7 mouse cellular contexts compared by ENCODE assay signal in the genomic region with DNA sequence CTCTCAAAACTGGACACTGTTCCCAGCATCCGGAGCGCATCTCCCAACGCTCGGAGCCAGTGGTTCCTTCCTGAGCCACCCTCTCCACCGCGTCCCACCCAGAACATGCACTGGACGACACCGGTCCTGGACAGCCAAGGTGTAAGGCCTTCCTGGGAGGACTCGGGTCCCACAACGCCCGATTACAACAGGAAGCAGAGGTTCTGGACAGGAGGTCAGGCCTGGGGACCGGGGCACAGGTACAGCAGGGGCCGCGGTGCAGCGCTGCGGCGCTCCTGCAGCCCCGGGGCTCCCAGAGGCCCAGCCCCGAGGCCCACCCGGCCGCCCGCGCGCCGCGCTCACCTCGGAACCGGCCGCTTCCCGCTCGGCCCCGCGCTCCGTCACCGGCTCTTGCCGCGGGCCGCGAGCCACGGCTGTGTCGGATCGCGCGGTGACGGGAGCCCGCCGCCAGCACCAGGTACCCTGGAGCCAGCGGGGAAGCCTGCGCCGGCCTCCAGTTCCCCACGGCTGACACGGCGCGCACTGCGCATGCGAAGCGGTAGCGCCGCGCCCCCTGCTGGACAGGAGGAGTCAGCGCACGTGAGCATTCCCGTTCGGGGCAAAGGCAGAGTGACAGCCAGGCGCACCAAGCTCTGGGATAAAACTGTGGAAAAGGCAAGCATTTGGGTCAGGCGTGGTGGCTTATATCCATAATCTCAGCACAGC. TPM values are rescaled to one million over a fixed set of nuclear protein-coding genes. Genes with fewer than 3 reads are reported as not detected.
A peak's percentile ranks its signal among the peaks of the same experiment; 100 is the strongest.
DNase-seq lines count a peak whose midpoint lies in the region; ATAC-seq and TF ChIP-seq lines count a peak whose summit lies in the region.

Ext2 (minus strand) TSS at position 524 of the 705 bp plus-strand sequence.

- H3K4me2 ChIP-seq in embryonic facial prominence, embryonic 12.5 days (replicated peaks), result peak within 1 kb of the TSS; percentile 71
- peak within 1 kb of the TSS; percentile 70 for H3K4me2 ChIP-seq in limb, embryonic 12.5 days
- peak within 1 kb of the TSS; percentile 62 for H3K4me2 ChIP-seq in midbrain, embryonic 15.5 days

- WGBS in embryonic facial prominence, embryonic 12.5 days, result 1% methylated on average over 65 of the region's 66 CpGs
- WGBS in kidney, adult 2 months, result under 1% methylated on average over 66 of the region's 66 CpGs
- WGBS in limb, embryonic 12.5 days, result 1% methylated on average over 66 of the region's 66 CpGs
- under 1% methylated on average over 66 of the region's 66 CpGs for WGBS in midbrain, embryonic 15.5 days
- WGBS in spleen, adult 2 months, result 1% methylated on average over 65 of the region's 66 CpGs

- peaks cover 9% of the 10 kb centered on the region for H3K36me3 ChIP-seq in embryonic facial prominence, embryonic 12.5 days
- H3K36me3 ChIP-seq in kidney, adult 2 months (ENCODE audit: control insufficient read depth, insufficient read depth, low read length), result no peaks in the 10 kb centered on the region
- peaks cover 17% of the 10 kb centered on the region for H3K36me3 ChIP-seq in limb, embryonic 12.5 days
- no peaks in the 10 kb centered on the region for H3K36me3 ChIP-seq in midbrain, embryonic 15.5 days (replicated peaks)
- H3K36me3 ChIP-seq in spleen, adult 2 months (ENCODE audit: control insufficient read depth, insufficient read depth, low read length), result peaks cover 2% of the 10 kb centered on the region; the same call in 1 of the 2 replicates

- H3K27ac ChIP-seq in embryonic facial prominence, embryonic 12.5 days, result peak within 1 kb of the TSS; percentile 55
- H3K27ac ChIP-seq in kidney, adult 2 months (ENCODE audit: insufficient read depth, low read depth, low read length), result 0 out of 2 replicates have a peak within 1 kb of the TSS, but pooled peaks have one; percentile 5
- H3K27ac ChIP-seq in limb, embryonic 12.5 days, result peak within 1 kb of the TSS; percentile 66; the same call in 1 of the 2 replicates
- H3K27ac ChIP-seq in midbrain, embryonic 15.5 days, result peak within 1 kb of the TSS; percentile 69
- H3K27ac ChIP-seq in spleen, adult 2 months (ENCODE audit: insufficient read depth, low read length), result no peak within 1 kb of the TSS

- ATAC-seq in embryonic facial prominence, embryonic 12.5 days (ENCODE audit: insufficient number of reproducible peaks, insufficient read depth, low FRiP score, low TSS enrichment), result peak; percentile 87
- ATAC-seq in limb, embryonic 12.5 days (ENCODE audit: insufficient number of reproducible peaks, insufficient read depth, low FRiP score, low TSS enrichment, low read depth), result peak; percentile 88
- ATAC-seq in midbrain, embryonic 15.5 days (replicated peaks), result peak; percentile 94

- peak; percentile 94 for TF ChIP-seq CTCF in kidney, adult 2 months (conservative IDR thresholded peaks at IDR 0.05; ENCODE audit: insufficient read depth, insufficient read length, low read depth, low read length)
- TF ChIP-seq CTCF in spleen, adult 2 months (IDR thresholded peaks at IDR 0.05; ENCODE audit: extremely low read depth, insufficient read depth, insufficient read length, insufficient replicate concordance), result peak; percentile 99

- no peaks in the 10 kb centered on the region for H3K27me3 ChIP-seq in embryonic facial prominence, embryonic 12.5 days
- H3K27me3 ChIP-seq in kidney, adult 2 months (replicated peaks; ENCODE audit: control insufficient read depth, insufficient read depth, low read length), result no peaks in the 10 kb centered on the region
- H3K27me3 ChIP-seq in limb, embryonic 12.5 days, result no peaks in the 10 kb centered on the region
- no peaks in the 10 kb centered on the region for H3K27me3 ChIP-seq in midbrain, embryonic 15.5 days (replicated peaks)
- no peaks in the 10 kb centered on the region for H3K27me3 ChIP-seq in spleen, adult 2 months (ENCODE audit: control insufficient read depth, insufficient read depth, low read length)

- peak within 1 kb of the TSS; percentile 82 for H3K4me3 ChIP-seq in embryonic facial prominence, embryonic 12.5 days
- peak within 1 kb of the TSS; percentile 92 for H3K4me3 ChIP-seq in kidney, adult 2 months (ENCODE audit: insufficient read depth, low read depth, low read length)
- H3K4me3 ChIP-seq in limb, embryonic 12.5 days (replicated peaks), result peak within 1 kb of the TSS; percentile 97
- H3K4me3 ChIP-seq in midbrain, embryonic 15.5 days, result peak within 1 kb of the TSS; percentile 79
- H3K4me3 ChIP-seq in spleen, adult 2 months (ENCODE audit: extremely low read depth, insufficient read depth, insufficient read length), result peak within 1 kb of the TSS; percentile 64

- DNase-seq in adrenal gland, postnatal 25 days, result peak; percentile 93
- DNase-seq in heart, adult 18-20 months, result peak; percentile 91 to 96
- peak; percentile 93 for DNase-seq in kidney, adult 2 months
- DNase-seq in spleen, adult 2 months (ENCODE audit: low read depth in 1 of 2, low spot score in 2 of 2), result peak; percentile 55 to 85

- H3K4me1 ChIP-seq in embryonic facial prominence, embryonic 12.5 days, result peaks cover 9% of the 10 kb centered on the region
- H3K4me1 ChIP-seq in kidney, adult 2 months (ENCODE audit: control insufficient read depth, insufficient read depth, low read length), result peaks cover 6% of the 10 kb centered on the region; the same call in 1 of the 2 replicates
- H3K4me1 ChIP-seq in limb, embryonic 12.5 days (replicated peaks), result peaks cover 7% of the 10 kb centered on the region
- peaks cover 17% of the 10 kb centered on the region for H3K4me1 ChIP-seq in midbrain, embryonic 15.5 days
- peaks cover 2% of the 10 kb centered on the region; the same call in 1 of the 2 replicates for H3K4me1 ChIP-seq in spleen, adult 2 months (ENCODE audit: control insufficient read depth, insufficient read depth, insufficient read length)

- TF ChIP-seq POLR2A in kidney, adult 2 months (IDR thresholded peaks at IDR 0.05; ENCODE audit: low read depth, low read length), result peak; percentile 31
- peak; percentile 24; the same call in 1 of the 2 replicates for TF ChIP-seq POLR2A in spleen, adult 2 months (IDR thresholded peaks at IDR 0.05; ENCODE audit: low read depth, low read length)

- peak within 1 kb of the TSS; percentile 95 for H3K9ac ChIP-seq in embryonic facial prominence, embryonic 12.5 days
- peak within 1 kb of the TSS; percentile 97 for H3K9ac ChIP-seq in limb, embryonic 12.5 days (replicated peaks)
- H3K9ac ChIP-seq in midbrain, embryonic 15.5 days, result peak within 1 kb of the TSS; percentile 95

- no peaks in the 10 kb centered on the region for H3K9me3 ChIP-seq in embryonic facial prominence, embryonic 12.5 days
- no peaks in the 10 kb centered on the region for H3K9me3 ChIP-seq in limb, embryonic 12.5 days
- H3K9me3 ChIP-seq in midbrain, embryonic 15.5 days, result no peaks in the 10 kb centered on the region

RNA-seq across cellular contexts. Expression of gene Ext2, which starts in this region (rescaled TPM):
- total RNA-seq in adrenal gland, postnatal 25 days (2021), result 101 and 105 TPM in 2 replicates
- 105 and 112 TPM in 2 replicates for polyA plus RNA-seq in embryonic facial prominence, embryonic 12.5 days (2016; fragmentation: Nextera tagmentation; extraction: Ambion mirVana)
- 10 to 100 TPM; 37.9 to 39.9 TPM for total RNA-seq in heart, adult 18-20 months (2021)
- 46.5 and 50.7 TPM in 2 replicates for polyA plus RNA-seq in kidney, adult 2 months (2012; rRNA removed)
- polyA plus RNA-seq in limb, embryonic 12.5 days (2016; fragmentation: Nextera tagmentation; extraction: Ambion mirVana), result 78.9 and 87.7 TPM in 2 replicates
- polyA plus RNA-seq in midbrain, embryonic 15.5 days (2015; fragmentation: Nextera tagmentation; extraction: Ambion mirVana), result 76.4 and 79.4 TPM in 2 replicates
- polyA plus RNA-seq in spleen, adult 2 months (2012; rRNA removed), result 23.9 and 30.7 TPM in 2 replicates
